In genomic region chr2:170143861-170144260, GRCm38 (mm10) we compare ENCODE assay signal across 27 mouse cellular contexts. TPM values are rescaled to one million over a fixed set of nuclear protein-coding genes. Genes with fewer than 3 reads are reported as not detected.
DNase-seq lines count a peak whose midpoint lies in the region; ATAC-seq and TF ChIP-seq lines count a peak whose summit lies in the region.
"Had no signal": no experiment of that assay in that cellular context is flagged by ENCODE, and none has a peak within 500 bp of the region (broad histone marks: within the 10 kb centered on the region; RNA-seq: fewer than 3 reads in every experiment).

No protein-coding gene starts in this region.

- WGBS in liver, embryonic 13.5 days (ENCODE audit: insufficient replicate concordance) = 16% methylated on average over 3 of the region's 3 CpGs
- WGBS in liver, postnatal 0 days (ENCODE audit: insufficient replicate concordance) = 20% methylated on average over 3 of the region's 3 CpGs

- H3K79me2 ChIP-seq in MEL (ENCODE audit: control insufficient read depth, insufficient read depth, low read length, poor library complexity) = peaks cover 52% of the 10 kb centered on the region

- TF ChIP-seq EP300 in liver, postnatal 0 days (IDR thresholded peaks at IDR 0.05; ENCODE audit: low read depth) = no peak
- peak; percentile 10 to 49; a peak in 3 of 4 replicates for TF ChIP-seq EP300 in MEL (IDR thresholded peaks at IDR 0.05; ENCODE audit: low read depth in 1 of 2, low read length in 2 of 2)

- no peak for ATAC-seq in liver, embryonic 13.5 days (ENCODE audit: low read depth)
- no peak for ATAC-seq in liver, postnatal 0 days
- 0 out of 2 replicates have a peak, but pooled peaks have one; percentile 22 for ATAC-seq in G1E (ENCODE audit: extremely low read depth, insufficient number of reproducible peaks, low FRiP score, poor library complexity, severe bottlenecking)
- ATAC-seq: CD4-positive, CD25-positive, alpha-beta regulatory T cell, adult 4 months; forebrain, embryonic 15.5 days; hindbrain, postnatal 0 days; Patski had no signal

- H3K4me1 ChIP-seq in liver, embryonic 13.5 days (replicated peaks) = peaks cover 67% of the 10 kb centered on the region
- H3K4me1 ChIP-seq in liver, postnatal 0 days (ENCODE audit: insufficient read depth) = peaks cover 8% of the 10 kb centered on the region; the same call in 1 of the 2 replicates
- H3K4me1 ChIP-seq in G1E (ENCODE audit: insufficient read depth, low read depth, low read length) (peaks cover 64% of the 10 kb centered on the region), MEL (ENCODE audit: control insufficient read depth in 1 of 2, insufficient read depth in 2 of 2, low read length in 2 of 2) (peaks cover 22 to 25% of the 10 kb centered on the region in 2 experiments)
- H3K4me1 ChIP-seq: forebrain, embryonic 12.5 days; forebrain, embryonic 15.5 days had no signal

- H3K4me3 ChIP-seq in liver, embryonic 13.5 days (replicated peaks) = no peak overlapping the region
- H3K4me3 ChIP-seq in liver, postnatal 0 days (ENCODE audit: low read depth, low read length) = no peak overlapping the region
- H3K4me3 ChIP-seq in G1E (ENCODE audit: low read depth, low read length) = no peak overlapping the region; the same call in 1 of the 2 replicates
- no peak overlapping the region for H3K4me3 ChIP-seq in MEL (ENCODE audit: control insufficient read depth in 1 of 2, insufficient read depth in 1 of 2, low read depth in 2 of 2, low read length in 2 of 2)
- H3K4me3 ChIP-seq: embryonic facial prominence, embryonic 10.5 days; embryonic facial prominence, embryonic 13.5 days; erythroblast, embryonic 14.5 days; forebrain, embryonic 12.5 days; forebrain, embryonic 15.5 days; heart, adult 2 months; heart, embryonic 10.5 days; heart, embryonic 13.5 days had no signal

- no peak overlapping the region for H3K9ac ChIP-seq in liver, embryonic 13.5 days
- no peak overlapping the region for H3K9ac ChIP-seq in liver, postnatal 0 days (replicated peaks)
- H3K9ac ChIP-seq in MEL (ENCODE audit: control insufficient read depth, low read depth, low read length, poor library complexity, severe bottlenecking) = no peak overlapping the region
- H3K9ac ChIP-seq: embryonic facial prominence, embryonic 13.5 days; forebrain, embryonic 12.5 days; forebrain, embryonic 15.5 days; heart, embryonic 13.5 days; hindbrain, embryonic 14.5 days had no signal

- 0 out of 2 replicates have a peak overlapping the region, but pooled peaks have one; percentile 18 for H3K27ac ChIP-seq in liver, embryonic 13.5 days
- no peak overlapping the region for H3K27ac ChIP-seq in liver, postnatal 0 days (ENCODE audit: low read depth)
- no peak overlapping the region for H3K27ac ChIP-seq in MEL (ENCODE audit: control insufficient read depth, low read depth, low read length)
- H3K27ac ChIP-seq: embryonic facial prominence, embryonic 10.5 days; embryonic facial prominence, embryonic 13.5 days; forebrain, embryonic 12.5 days; forebrain, embryonic 15.5 days; heart, adult 2 months; heart, embryonic 10.5 days; heart, embryonic 13.5 days; hindbrain, embryonic 14.5 days; hindbrain, postnatal 0 days had no signal

- TF ChIP-seq RAD21 in MEL (IDR thresholded peaks at IDR 0.05; ENCODE audit: low read depth, low read length) = no peak

- H3K9me3 ChIP-seq in liver, embryonic 13.5 days (replicated peaks) = no peaks in the 10 kb centered on the region
- H3K9me3 ChIP-seq in liver, postnatal 0 days (ENCODE audit: low read length) = no peaks in the 10 kb centered on the region
- H3K9me3 ChIP-seq in G1E (replicated peaks) (no peaks in the 10 kb centered on the region), MEL (replicated peaks; ENCODE audit: insufficient read depth, low read length) (no peaks in the 10 kb centered on the region)
- H3K9me3 ChIP-seq: embryonic facial prominence, embryonic 10.5 days; embryonic facial prominence, embryonic 13.5 days; forebrain, embryonic 12.5 days; forebrain, embryonic 15.5 days; heart, embryonic 10.5 days; heart, embryonic 13.5 days had no signal

- no peak overlapping the region for H3K4me2 ChIP-seq in liver, embryonic 13.5 days
- no peak overlapping the region for H3K4me2 ChIP-seq in liver, postnatal 0 days (ENCODE audit: low read depth, low read length)
- H3K4me2 ChIP-seq: embryonic facial prominence, embryonic 13.5 days; forebrain, embryonic 12.5 days; forebrain, embryonic 15.5 days; heart, embryonic 13.5 days; hindbrain, embryonic 14.5 days had no signal

- no peak for TF ChIP-seq CTCF in liver, postnatal 0 days (IDR thresholded peaks at IDR 0.05; ENCODE audit: low read depth)
- TF ChIP-seq CTCF in G1E (IDR thresholded peaks at IDR 0.05; ENCODE audit: low read depth, low read length) = no peak
- no peak for TF ChIP-seq CTCF in MEL (IDR thresholded peaks at IDR 0.05 in 2 of 3, conservative IDR thresholded peaks at IDR 0.05 in 1 of 3; ENCODE audit: control insufficient read depth in 1 of 3, insufficient read depth in 1 of 3, low read depth in 2 of 3, low read length in 3 of 3, poor library complexity in 1 of 3, severe bottlenecking in 1 of 3)

- no peaks in the 10 kb centered on the region for H3K27me3 ChIP-seq in liver, embryonic 13.5 days
- H3K27me3 ChIP-seq in liver, postnatal 0 days (ENCODE audit: insufficient read depth, low read length) = no peaks in the 10 kb centered on the region
- H3K27me3 ChIP-seq in G1E (ENCODE audit: insufficient read depth, low read length) = no peaks in the 10 kb centered on the region
- H3K27me3 ChIP-seq in MEL (ENCODE audit: control insufficient read depth in 1 of 2, insufficient read depth in 2 of 2, low read length in 2 of 2) = no peaks in the 10 kb centered on the region
- H3K27me3 ChIP-seq: embryonic facial prominence, embryonic 13.5 days; forebrain, embryonic 12.5 days; forebrain, embryonic 15.5 days; heart, embryonic 13.5 days; Patski had no signal

- peaks cover 26% of the 10 kb centered on the region for H3K36me3 ChIP-seq in liver, embryonic 13.5 days
- no peaks in the 10 kb centered on the region for H3K36me3 ChIP-seq in liver, postnatal 0 days (replicated peaks; ENCODE audit: insufficient read depth, low read length)
- H3K36me3 ChIP-seq in G1E (replicated peaks) = peaks cover 71% of the 10 kb centered on the region
- peaks cover 10 to 35% of the 10 kb centered on the region in 2 experiments for H3K36me3 ChIP-seq in MEL (ENCODE audit: control insufficient read depth in 1 of 2, insufficient read depth in 2 of 2, low read length in 2 of 2)
- H3K36me3 ChIP-seq: embryonic facial prominence, embryonic 10.5 days; embryonic facial prominence, embryonic 13.5 days; forebrain, embryonic 12.5 days; forebrain, embryonic 15.5 days; heart, embryonic 10.5 days; heart, embryonic 13.5 days had no signal

- no peak for TF ChIP-seq POLR2A in MEL (IDR thresholded peaks at IDR 0.05; ENCODE audit: control insufficient read depth in 1 of 2, insufficient read depth in 1 of 2, low read depth in 1 of 2, low read length in 2 of 2, poor library complexity in 1 of 2)

- no peak for DNase-seq in liver, embryonic 13.5 days
- no peak for DNase-seq in liver, postnatal 0 days
- no peak for DNase-seq in G1E (ENCODE audit: low spot score)
- peak; percentile 63 for DNase-seq in MEL (ENCODE audit: low read depth, low spot score)
- no peak for DNase-seq in gastrocnemius, postnatal 25 days
- DNase-seq in cerebellum, adult 8-10 months = no peak
- DNase-seq: adrenal gland, postnatal 10 days; adrenal gland, postnatal 36 days; cerebellum, adult 18-20 months; cerebellum, adult 9-11 months; cerebellum, postnatal 25 days; embryo, embryonic 11 days; gastrocnemius, postnatal 36 days; heart, adult 2 months; heart, postnatal 14 days; heart, postnatal 4 days had no signal

TF ChIP-seq in MEL, 35 proteins besides CTCF, POLR2A, EP300 and RAD21:
- TF ChIP-seq SMC3 (IDR thresholded peaks at IDR 0.05; ENCODE audit: low read depth, low read length) (no peak), BHLHE40 (IDR thresholded peaks at IDR 0.05; ENCODE audit: borderline replicate concordance, low read depth, low read length) (peak; percentile 50), MXI1 (IDR thresholded peaks at IDR 0.05; ENCODE audit: low read depth, low read length) (peak; percentile 8; the same call in 1 of the 2 replicates), CHD2 (IDR thresholded peaks at IDR 0.05; ENCODE audit: low read length) (peak; percentile 55; the same call in 1 of the 2 replicates), ETS1 (IDR thresholded peaks at IDR 0.05; ENCODE audit: low read depth, low read length) (peak; percentile 46; the same call in 1 of the 2 replicates), KAT2A (conservative IDR thresholded peaks at IDR 0.05; ENCODE audit: low read depth, low read length) (no peak), CHD1 (IDR thresholded peaks at IDR 0.05; ENCODE audit: low read depth, low read length) (no peak), GATA1 (IDR thresholded peaks at IDR 0.05; ENCODE audit: low read depth, low read length) (peak; percentile 43; the same call in 1 of the 2 replicates), ZNF384 (IDR thresholded peaks at IDR 0.05; ENCODE audit: low read depth, low read length) (peak; percentile 72)
TF ChIP-seq in MEL: peak in this region for 6.

RNA-seq across cellular contexts. Expression of gene Zfp217, which starts 4.0 kb away (rescaled TPM):
- 3.6 and 3.7 TPM in 2 replicates for polyA plus RNA-seq in liver, embryonic 13.5 days (2015; fragmentation: Nextera tagmentation; extraction: Ambion mirVana)
- 2.1 and 2.4 TPM in 2 replicates for polyA plus RNA-seq in liver, postnatal 0 days (2015; fragmentation: Nextera tagmentation; extraction: Ambion mirVana)
- total RNA-seq in G1E (2014; fragmentation: Nextera tagmentation) = 46.0 and 65.0 TPM in 2 replicates
- 46.1 and 46.2 TPM in 2 replicates for total RNA-seq in G1E (2017)
- 18.7 and 22.0 TPM in 2 replicates for polyA plus RNA-seq in G1E (2012)
- total RNA-seq in MEL (2012; rRNA removed) = 21.7 and 29.3 TPM in 2 replicates
- 10 to 100 TPM; 25.5 to 34.9 TPM for polyA plus RNA-seq in MEL (2012; ENCODE audit: insufficient read depth in 1 of 2, insufficient read length in 2 of 2, low read depth in 1 of 2, low replicate concordance in 2 of 2, missing spikeins in 1 of 2)
- 1 to 10 TPM; 7.0 to 7.2 TPM for total RNA-seq in gastrocnemius, postnatal 25 days (2021)
